Mouse (Mus musculus) lung, adult 2 months (tissue): ENCODE data around the gene Rassf3.

Source experiments
- CTCF ChIP-seq: fragments of 200-500 bp; IDR thresholded peaks from 2 replicates; pipeline ENCODE4 v1.5.1; 2011; ENCODE audit warnings: mild to moderate bottlenecking, low read length, control low read depth; ENCODE audit not compliant: insufficient read depth
- POLR2A ChIP-seq: fragments of 200-500 bp; IDR thresholded peaks from 2 replicates; pipeline ENCODE4 v1.6.1; 2011; ENCODE audit warnings: low read depth, mild to moderate bottlenecking, control low read depth, low read length, borderline replicate concordance; ENCODE audit errors: extremely low read depth

DNA sequence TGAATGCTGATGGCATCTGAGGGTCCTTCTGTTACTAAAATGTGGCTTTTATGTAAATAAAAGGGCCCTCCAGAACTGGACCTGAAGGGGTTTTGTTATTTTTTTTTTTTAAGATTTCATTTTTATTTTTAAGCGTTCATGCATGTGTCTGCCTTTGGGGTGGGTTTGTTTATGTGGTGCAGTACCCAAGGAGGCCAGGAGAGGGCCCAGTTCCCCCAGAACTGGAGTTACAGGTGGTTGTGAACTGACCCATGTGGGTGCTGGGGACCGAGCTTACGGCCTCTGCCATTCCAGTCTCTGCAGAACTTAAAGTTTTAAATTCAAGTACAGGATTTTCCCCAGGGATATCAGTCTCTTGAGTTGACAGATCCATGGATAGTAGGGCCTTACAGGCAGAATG lies 96.8 kb downstream of the Rassf3 start:
- TF ChIP-seq CTCF (no peak), POLR2A (no peak)
